Mouse (Mus musculus): Measurements from ENCODE around the gene Enho. TPM values are rescaled to one million over a fixed set of nuclear protein-coding genes. Genes with fewer than 3 reads are reported as not detected.

Enho gene
- total and polyA plus RNA-seq, 2 experiments from 2014 or later = 141 to 205 TPM

GRCm38 (mm10) chr4:41610594-41610980, 29.5 kb downstream of the Enho start:
- Histone ChIP-seq H3K36me3 (ENCODE audit: insufficient read depth, low read length) (no peaks in the 10 kb centered on the region), H3K9ac (replicated peaks; ENCODE audit: low read length) (no peak overlapping the region), H3K4me2 (ENCODE audit: low read depth, low read length) (no peak overlapping the region), H3K4me3 (ENCODE audit: low read length) (no peak overlapping the region), H3K4me1 (ENCODE audit: insufficient read depth, low read length) (peaks cover 7% of the 10 kb centered on the region), H3K9me3 (ENCODE audit: low read length) (no peaks in the 10 kb centered on the region), H3K27ac (no peak overlapping the region), H3K27me3 (ENCODE audit: insufficient read depth, low read length) (no peaks in the 10 kb centered on the region)
- no peak for DNase-seq (ENCODE audit: low spot score)
- no peak for TF ChIP-seq CTCF (IDR thresholded peaks at IDR 0.05; ENCODE audit: low read depth)
- no peak for ATAC-seq
- 24% methylated on average over 6 of the region's 6 CpGs for WGBS

DNA sequence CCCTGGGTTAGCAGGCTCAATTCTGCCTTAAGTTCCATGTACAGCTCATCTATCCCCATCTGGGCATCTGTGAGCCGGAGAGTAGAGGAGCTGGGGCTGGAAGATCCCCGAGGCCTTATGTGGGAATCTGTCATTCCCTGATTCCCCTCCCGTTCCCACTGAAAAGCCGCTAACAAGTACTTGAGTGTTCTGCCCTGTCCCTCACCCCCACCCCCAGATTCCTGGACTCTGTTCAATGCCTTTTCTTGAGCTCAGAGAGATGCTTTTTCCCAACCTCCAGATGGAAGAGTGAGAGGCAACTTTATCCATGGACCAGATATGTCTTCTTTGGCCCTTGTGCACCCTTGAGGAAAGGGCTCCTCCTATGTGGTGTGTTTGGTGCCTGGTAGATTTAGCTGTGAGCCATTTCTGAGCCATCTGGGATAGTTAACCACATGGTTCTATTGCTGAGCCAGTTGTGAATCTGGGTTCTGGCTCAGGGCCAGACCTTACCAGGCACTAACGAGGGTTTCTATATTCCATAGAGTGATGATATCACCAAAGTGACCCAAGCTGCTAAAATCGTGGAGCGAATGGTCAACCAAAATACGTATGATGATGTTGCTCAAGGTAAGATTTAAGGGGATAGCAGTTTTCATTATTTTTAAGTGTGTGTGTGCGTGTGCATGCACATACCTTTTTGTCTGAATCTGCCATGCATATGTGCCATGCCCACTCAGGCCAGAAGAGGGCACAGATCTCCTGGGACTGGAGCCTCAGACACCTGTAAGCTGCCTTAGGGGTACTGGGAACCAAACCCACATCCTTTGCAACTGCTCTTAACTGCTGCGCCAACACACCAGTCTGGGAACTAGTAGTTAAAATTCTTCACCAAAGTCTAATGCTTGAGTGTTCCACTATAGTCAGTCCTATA, 30.2 kb downstream of the Enho start:
- Histone ChIP-seq H3K9me3 (ENCODE audit: low read length) (no peaks in the 10 kb centered on the region), H3K9ac (replicated peaks; ENCODE audit: low read length) (no peak overlapping the region), H3K27ac (no peak overlapping the region), H3K36me3 (ENCODE audit: insufficient read depth, low read length) (no peaks in the 10 kb centered on the region), H3K27me3 (ENCODE audit: insufficient read depth, low read length) (no peaks in the 10 kb centered on the region), H3K4me2 (ENCODE audit: low read depth, low read length) (no peak overlapping the region), H3K4me3 (ENCODE audit: low read length) (no peak overlapping the region), H3K4me1 (ENCODE audit: insufficient read depth, low read length) (peaks cover 7% of the 10 kb centered on the region)
- DNase-seq (ENCODE audit: low spot score) (no peak), ATAC-seq (no peak)
- peak; percentile 53 for TF ChIP-seq CTCF (IDR thresholded peaks at IDR 0.05; ENCODE audit: low read depth)
- 61% methylated on average over 10 of the region's 10 CpGs for WGBS

GRCm38 (mm10) chr4:41606784-41607183, 33.3 kb downstream of the Enho start:
- DNase-seq (ENCODE audit: low spot score) (peak; percentile 42), ATAC-seq (no peak)
- Histone ChIP-seq H3K4me1 (ENCODE audit: insufficient read depth, low read length) (peaks cover 8% of the 10 kb centered on the region), H3K4me2 (ENCODE audit: low read depth, low read length) (no peak overlapping the region), H3K27me3 (ENCODE audit: insufficient read depth, low read length) (no peaks in the 10 kb centered on the region), H3K9me3 (ENCODE audit: low read length) (no peaks in the 10 kb centered on the region), H3K4me3 (ENCODE audit: low read length) (no peak overlapping the region), H3K9ac (replicated peaks; ENCODE audit: low read length) (no peak overlapping the region), H3K27ac (no peak overlapping the region), H3K36me3 (ENCODE audit: insufficient read depth, low read length) (no peaks in the 10 kb centered on the region)
- WGBS = 71% methylated on average over 4 of the region's 4 CpGs
- no peak for TF ChIP-seq CTCF (IDR thresholded peaks at IDR 0.05; ENCODE audit: low read depth)

GRCm38 (mm10) chr4:41604476-41605396, 35.4 kb downstream of the Enho start:
- peak overlapping the region; percentile 16; the same call in 1 of the 2 replicates for H3K27ac ChIP-seq
- TF ChIP-seq CTCF (IDR thresholded peaks at IDR 0.05; ENCODE audit: low read depth) = peak; percentile 80
- H3K4me2 ChIP-seq (ENCODE audit: low read depth, low read length) = no peak overlapping the region
- no peaks in the 10 kb centered on the region for H3K9me3 ChIP-seq (ENCODE audit: low read length)
- no peaks in the 10 kb centered on the region for H3K36me3 ChIP-seq (ENCODE audit: insufficient read depth, low read length)
- 17% methylated on average over 8 of the region's 8 CpGs for whole genome bisulfite sequencing
- no peak overlapping the region for H3K4me3 ChIP-seq (ENCODE audit: low read length)
- 0 out of 2 replicates have a peak overlapping the region, but pooled peaks have one; percentile 7 for H3K9ac ChIP-seq (replicated peaks; ENCODE audit: low read length)
- ATAC-seq = peak; percentile 66
- H3K4me1 ChIP-seq (ENCODE audit: insufficient read depth, low read length) = peaks cover 11% of the 10 kb centered on the region
- DNase-seq (ENCODE audit: low spot score) = peak; percentile 78
- no peaks in the 10 kb centered on the region for H3K27me3 ChIP-seq (ENCODE audit: insufficient read depth, low read length)

DNA sequence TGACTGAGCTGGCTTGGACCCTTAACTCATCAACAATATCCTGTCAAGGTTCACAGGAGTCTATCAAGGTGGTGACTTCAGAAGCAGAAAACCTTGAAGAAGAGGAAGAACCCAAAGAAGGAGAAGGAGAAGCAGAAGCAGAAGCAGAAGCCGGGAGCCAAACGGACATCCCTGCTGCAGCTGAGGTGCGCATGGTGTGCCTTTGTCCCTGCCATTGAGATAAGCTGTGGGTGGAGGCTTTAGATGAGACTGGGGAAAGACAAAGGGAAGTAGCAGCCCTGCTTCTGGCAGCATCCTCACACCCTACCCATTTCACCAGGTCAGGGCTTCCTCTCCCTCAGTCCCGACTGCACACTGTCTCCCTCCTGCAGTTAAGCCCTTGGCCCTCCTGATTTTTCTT, 37.3 kb downstream of the Enho start:
- Histone ChIP-seq H3K4me3 (ENCODE audit: low read length) (no peak overlapping the region), H3K4me2 (ENCODE audit: low read depth, low read length) (no peak overlapping the region), H3K9me3 (ENCODE audit: low read length) (no peaks in the 10 kb centered on the region), H3K4me1 (ENCODE audit: insufficient read depth, low read length) (peaks cover 11% of the 10 kb centered on the region; the same call in 1 of the 2 replicates), H3K9ac (replicated peaks; ENCODE audit: low read length) (no peak overlapping the region), H3K36me3 (ENCODE audit: insufficient read depth, low read length) (no peaks in the 10 kb centered on the region), H3K27ac (no peak overlapping the region), H3K27me3 (ENCODE audit: insufficient read depth, low read length) (no peaks in the 10 kb centered on the region)
- WGBS = 56% methylated on average over 4 of the region's 4 CpGs
- DNase-seq (ENCODE audit: low spot score) (no peak), ATAC-seq (no peak)
- TF ChIP-seq CTCF (IDR thresholded peaks at IDR 0.05; ENCODE audit: low read depth) = no peak

Other genes starting within 250 kb of the Enho start
- gene Kif24, start 175.4 kb downstream of the Enho start, total RNA-seq (2014; rRNA removed) = 4.2 and 4.8 TPM in 2 replicates
- gene Kif24, start 175.4 kb downstream of the Enho start, polyA plus RNA-seq (2015; fragmentation: Nextera tagmentation; extraction: Ambion mirVana) = 2.3 and 2.7 TPM in 2 replicates
- gene Nudt2, start 175.2 kb downstream of the Enho start, total RNA-seq (2014; rRNA removed) = 29.2 and 40.7 TPM in 2 replicates
- gene Nudt2, start 175.2 kb downstream of the Enho start, polyA plus RNA-seq (2015; fragmentation: Nextera tagmentation; extraction: Ambion mirVana) = 68.6 and 71.6 TPM in 2 replicates
- gene AI464131, start 137.2 kb downstream of the Enho start, total RNA-seq (2014; rRNA removed) = 62.4 and 69.9 TPM in 2 replicates
- gene AI464131, start 137.2 kb downstream of the Enho start, polyA plus RNA-seq (2015; fragmentation: Nextera tagmentation; extraction: Ambion mirVana) = 22.0 and 22.9 TPM in 2 replicates
- 2.3 and 9.9 TPM in 2 replicates for gene 1110017D15Rik, start 123.0 kb downstream of the Enho start, total RNA-seq (2014; rRNA removed)
- gene 1110017D15Rik, start 123.0 kb downstream of the Enho start, polyA plus RNA-seq (2015; fragmentation: Nextera tagmentation; extraction: Ambion mirVana) = 19.9 and 21.4 TPM in 2 replicates
- gene Fam219a, start 70.8 kb downstream of the Enho start, total RNA-seq (2014; rRNA removed) = 136 and 193 TPM in 2 replicates
- 17.7 and 21.2 TPM in 2 replicates for gene Fam219a, start 70.8 kb downstream of the Enho start, polyA plus RNA-seq (2015; fragmentation: Nextera tagmentation; extraction: Ambion mirVana)
- 3.6 and 4.5 TPM in 2 replicates for gene Dnaic1, start 70.5 kb downstream of the Enho start, total RNA-seq (2014; rRNA removed)
- gene Dnaic1, start 70.5 kb downstream of the Enho start, polyA plus RNA-seq (2015; fragmentation: Nextera tagmentation; extraction: Ambion mirVana) = 3.0 and 4.8 TPM in 2 replicates
- gene Cntfr, start 56.8 kb upstream of the Enho start, total RNA-seq (2014; rRNA removed) = 59.3 and 61.9 TPM in 2 replicates
- 18.5 and 22.1 TPM in 2 replicates for gene Cntfr, start 56.8 kb upstream of the Enho start, polyA plus RNA-seq (2015; fragmentation: Nextera tagmentation; extraction: Ambion mirVana)
- gene Il11ra1, start 59.7 kb upstream of the Enho start, total RNA-seq (2014; rRNA removed) = 24.4 and 41.9 TPM in 2 replicates
- gene Il11ra1, start 59.7 kb upstream of the Enho start, polyA plus RNA-seq (2015; fragmentation: Nextera tagmentation; extraction: Ambion mirVana) = 47.4 and 49.8 TPM in 2 replicates
- 35.0 and 42.2 TPM in 2 replicates for gene Rpp25l, start 73.2 kb upstream of the Enho start, total RNA-seq (2014; rRNA removed)
- gene Rpp25l, start 73.2 kb upstream of the Enho start, polyA plus RNA-seq (2015; fragmentation: Nextera tagmentation; extraction: Ambion mirVana) = 47.3 and 48.3 TPM in 2 replicates
- gene Dctn3, start 82.8 kb upstream of the Enho start, total RNA-seq (2014; rRNA removed) = 145 and 147 TPM in 2 replicates
- gene Dctn3, start 82.8 kb upstream of the Enho start, polyA plus RNA-seq (2015; fragmentation: Nextera tagmentation; extraction: Ambion mirVana) = 306 and 316 TPM in 2 replicates
- gene Arid3c, start 90.8 kb upstream of the Enho start, total RNA-seq (2014; rRNA removed) = 0.22 and 2.1 TPM in 2 replicates
- gene Arid3c, start 90.8 kb upstream of the Enho start, polyA plus RNA-seq (2015; fragmentation: Nextera tagmentation; extraction: Ambion mirVana) = 0.68 and 0.99 TPM in 2 replicates
- 77.6 and 87.8 TPM in 2 replicates for gene Galt, start 114.9 kb upstream of the Enho start, total RNA-seq (2014; rRNA removed)
- 55.5 and 55.9 TPM in 2 replicates for gene Galt, start 114.9 kb upstream of the Enho start, polyA plus RNA-seq (2015; fragmentation: Nextera tagmentation; extraction: Ambion mirVana)
- 95.9 and 108 TPM in 2 replicates for gene Sigmar1, start 115.8 kb upstream of the Enho start, total RNA-seq (2014; rRNA removed)
- 61.3 and 61.9 TPM in 2 replicates for gene Sigmar1, start 115.8 kb upstream of the Enho start, polyA plus RNA-seq (2015; fragmentation: Nextera tagmentation; extraction: Ambion mirVana)
- gene Ccl27a, start 133.9 kb upstream of the Enho start, total RNA-seq (2014; rRNA removed) = 148 and 223 TPM in 2 replicates
- 289 and 292 TPM in 2 replicates for gene Ccl27a, start 133.9 kb upstream of the Enho start, polyA plus RNA-seq (2015; fragmentation: Nextera tagmentation; extraction: Ambion mirVana)

All from hindbrain, postnatal 0 days (tissue).